Mouse (Mus musculus): ENCODE measurements at regions not wholly inside any gene's neighbourhood (a gene's known extent, or its start where the extent isn't known, plus 50 kb on each side); places are given as distances from the start of the nearest gene placed in this dataset.
A peak's percentile ranks its signal among the peaks of the same experiment; 100 is the strongest.
"Not testable (repeated sequence)": the region's sequence is repeated elsewhere in the genome, so short reads cannot be mapped to it uniquely, and the experiment has no call there.

DNA sequence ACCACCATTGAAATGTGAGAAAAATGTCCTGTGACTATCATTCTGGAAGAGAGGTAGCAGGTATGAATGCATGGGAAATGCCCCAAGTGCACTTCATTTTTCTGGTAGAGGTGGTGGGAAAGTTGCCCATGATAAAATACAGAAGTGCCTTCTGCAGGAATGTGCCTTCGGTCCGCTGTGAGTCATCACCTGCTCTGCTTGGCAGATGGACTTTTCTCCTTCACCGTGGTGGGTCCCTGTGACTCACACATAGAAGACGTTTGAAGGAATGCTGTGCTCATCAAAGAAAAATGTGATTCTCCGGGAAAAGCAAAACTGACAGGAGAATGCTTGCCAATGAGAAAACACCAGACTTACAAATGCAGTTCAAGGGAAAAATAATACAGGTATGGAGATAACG is 126.8 kb downstream of the Tnfsf18 start:
- no peak for DNase-seq (ENCODE audit: low spot score in 2 of 2)

DNA sequence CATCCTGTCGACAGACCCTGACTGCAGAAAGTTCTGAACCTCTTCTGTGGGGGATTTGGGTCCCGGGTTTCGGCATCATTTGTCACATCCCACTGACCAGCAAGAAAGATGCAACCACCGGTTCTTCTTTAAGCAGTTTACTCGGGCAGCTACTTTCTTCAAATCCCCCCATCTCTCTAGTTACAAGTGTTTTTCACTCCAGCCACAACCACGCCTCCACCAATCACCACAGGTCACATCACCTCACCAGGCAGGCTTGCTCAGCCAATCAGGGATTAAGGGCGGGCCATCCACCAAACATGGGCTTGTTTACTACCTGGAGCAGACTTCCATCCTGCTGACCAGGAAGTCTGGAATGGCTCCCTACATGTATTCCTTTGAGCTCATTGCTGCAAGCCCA is 119.6 kb downstream of the Tnfsf18 start:
- DNase-seq (ENCODE audit: low spot score in 2 of 2), result not testable (repeated sequence)

DNA sequence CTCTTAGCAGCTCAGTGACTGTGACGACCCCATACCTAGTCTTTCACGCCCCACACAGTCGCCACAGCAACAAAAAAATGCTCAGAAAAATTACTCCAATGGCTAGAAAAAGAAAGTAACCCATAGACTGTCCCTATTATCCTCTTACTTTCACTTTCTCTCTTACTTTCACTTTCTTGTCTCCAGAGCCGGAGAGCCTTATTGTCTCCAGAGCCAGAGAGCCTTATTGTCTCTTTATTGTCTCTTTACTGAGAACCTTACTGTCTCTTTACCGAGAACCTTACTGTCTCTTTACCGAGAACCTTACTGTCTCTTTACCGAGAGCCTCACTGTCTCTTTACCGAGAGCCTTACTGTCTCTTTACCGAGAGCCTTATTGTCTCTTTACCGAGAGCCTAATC is 119.2 kb downstream of the Tnfsf18 start:
- DNase-seq (ENCODE audit: low spot score in 2 of 2), result not testable (repeated sequence)

DNA sequence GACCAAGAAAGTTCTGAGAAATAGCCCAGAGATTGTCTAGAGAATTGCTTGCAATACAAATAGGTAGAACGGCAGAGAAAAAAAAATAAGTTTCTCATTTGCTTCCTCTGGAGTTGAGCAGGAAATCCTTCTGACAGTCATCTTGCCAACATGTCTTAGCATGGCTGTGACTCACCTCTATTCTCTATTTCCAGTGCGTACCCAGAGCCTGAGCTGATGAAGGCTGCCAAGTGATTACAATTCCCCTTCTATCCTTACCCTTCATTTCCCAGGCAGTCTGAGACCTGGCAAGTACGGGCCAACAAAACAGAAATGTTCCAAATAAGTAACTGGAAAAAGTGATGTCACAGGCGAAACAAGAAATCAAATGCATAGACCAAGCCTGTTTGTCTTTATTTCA is 113.0 kb downstream of the Tnfsf18 start:
- DNase-seq (ENCODE audit: low spot score in 2 of 2), result no peak

DNA sequence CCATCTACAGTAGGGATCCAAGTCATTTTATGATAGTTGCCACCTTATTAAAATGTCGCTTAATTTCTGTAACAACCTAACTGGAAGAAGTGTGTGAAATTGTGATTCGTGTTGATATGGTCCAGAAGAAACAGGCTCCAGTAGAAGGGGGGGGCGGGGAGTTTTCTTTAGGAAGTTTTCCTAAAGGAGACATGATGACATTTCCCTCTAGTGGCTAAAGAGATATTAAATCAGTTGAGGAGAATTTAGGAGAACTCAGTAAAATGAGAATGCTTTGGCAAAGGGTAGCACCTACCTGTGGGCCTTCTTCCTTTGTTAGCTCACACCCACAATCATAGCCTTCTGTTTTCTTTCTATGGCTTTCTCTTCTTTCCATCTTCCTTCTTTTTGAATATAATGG is 107.7 kb downstream of the Tnfsf18 start:
- DNase-seq (ENCODE audit: low spot score in 2 of 2), result no peak

DNA sequence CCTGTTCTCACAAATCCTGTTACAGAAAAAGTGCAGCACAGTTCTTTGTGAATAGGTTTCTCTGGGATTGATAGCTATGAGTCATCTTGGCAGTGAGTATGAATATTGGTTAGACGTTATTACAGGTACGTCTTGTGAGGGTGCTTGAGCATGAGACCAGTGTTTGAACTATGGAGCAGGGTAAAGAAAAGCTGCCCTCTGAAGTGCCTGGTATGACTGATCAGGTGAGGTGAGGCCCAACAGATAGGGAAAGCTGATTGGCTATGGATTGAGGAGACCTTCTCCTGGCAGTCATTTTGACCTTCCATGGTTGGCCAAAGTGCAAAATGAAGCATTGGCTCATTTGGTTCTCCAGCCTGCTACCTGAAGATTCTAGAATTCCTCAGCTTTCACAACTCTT is 106.7 kb downstream of the Tnfsf18 start:
- DNase-seq (ENCODE audit: low spot score in 2 of 2), result no peak

DNA sequence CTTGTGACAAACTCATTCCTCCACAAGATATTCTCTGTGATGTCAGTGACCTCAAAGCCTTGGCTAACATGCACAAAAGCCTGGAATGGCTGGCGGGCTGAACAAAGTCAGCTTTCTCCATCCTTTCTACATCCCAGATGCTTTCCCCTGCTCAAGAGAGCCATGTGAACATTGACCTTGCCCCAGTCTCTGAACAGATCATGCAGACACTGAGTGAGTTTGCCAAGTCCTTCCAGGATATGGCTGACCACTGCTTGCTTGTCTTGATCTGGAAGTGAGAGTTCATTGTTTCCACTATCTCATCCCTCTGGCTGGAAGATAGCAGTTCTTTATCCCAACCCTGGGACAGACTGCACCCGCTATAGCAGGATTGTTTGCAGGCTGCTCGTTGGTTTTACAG is 103.7 kb downstream of the Tnfsf18 start:
- DNase-seq (ENCODE audit: low spot score in 2 of 2), result no peak

DNA sequence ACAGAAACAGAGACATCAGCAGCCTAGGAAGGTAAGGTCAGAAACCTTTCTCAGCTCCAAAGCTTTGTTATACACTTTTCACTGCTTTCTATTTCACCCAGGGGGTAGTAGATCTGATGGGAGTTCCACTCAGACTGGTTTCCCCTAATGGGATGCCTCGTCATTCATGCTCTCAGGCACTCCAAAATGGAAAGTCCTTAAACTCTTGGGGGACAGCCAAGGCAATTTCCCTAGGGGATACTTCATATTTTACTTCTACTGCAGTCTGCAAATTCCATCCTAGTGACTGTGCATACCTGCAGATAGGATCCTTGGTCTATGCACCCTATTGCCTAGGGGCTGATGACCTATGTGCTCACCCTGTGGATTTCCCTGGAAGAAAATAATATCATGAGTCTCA is 82.1 kb downstream of the Tnfsf18 start:
- DNase-seq (ENCODE audit: low spot score in 2 of 2), result no peak

DNA sequence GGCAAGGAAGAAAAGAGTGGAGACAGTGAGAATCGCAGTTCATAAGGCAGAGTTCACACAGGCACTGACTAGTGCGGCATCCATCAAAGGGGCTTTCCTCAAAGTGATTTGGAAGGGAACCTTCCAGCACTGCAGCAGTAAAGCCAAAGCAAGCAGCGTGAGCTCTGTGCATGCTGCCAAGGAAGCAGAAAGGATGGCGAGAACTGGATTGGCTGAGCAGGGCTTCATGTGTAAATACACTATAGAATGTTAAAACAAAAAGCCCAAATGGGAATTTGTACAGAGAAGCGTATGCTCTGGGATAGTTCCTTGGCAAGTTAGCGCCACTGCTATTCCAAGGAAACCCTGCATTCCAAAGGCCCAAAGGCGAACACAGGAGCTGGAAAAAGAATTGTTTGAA is 81.5 kb downstream of the Tnfsf18 start:
- no peak for DNase-seq (ENCODE audit: low spot score in 2 of 2)

DNA sequence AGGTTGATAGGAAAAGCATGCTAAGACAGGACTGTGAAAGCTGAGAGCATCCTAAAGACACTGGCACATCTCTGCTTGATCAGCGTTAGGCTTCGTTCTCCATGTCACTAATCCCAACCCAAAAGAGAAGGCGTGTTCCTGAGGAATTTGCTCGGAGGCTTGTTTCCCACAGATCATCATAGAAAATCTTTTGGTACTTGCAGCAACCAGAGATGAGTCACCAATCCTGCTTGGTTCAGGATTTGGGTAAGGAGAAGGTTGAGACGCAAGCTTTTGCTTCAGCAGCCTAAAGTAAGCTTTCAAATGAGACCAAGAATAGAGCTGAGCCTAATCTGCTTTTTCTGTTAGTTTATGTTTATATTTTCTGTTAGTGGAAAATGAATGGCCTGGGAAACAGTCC is 80.7 kb downstream of the Tnfsf18 start:
- DNase-seq (ENCODE audit: low spot score in 2 of 2), result no peak

DNA sequence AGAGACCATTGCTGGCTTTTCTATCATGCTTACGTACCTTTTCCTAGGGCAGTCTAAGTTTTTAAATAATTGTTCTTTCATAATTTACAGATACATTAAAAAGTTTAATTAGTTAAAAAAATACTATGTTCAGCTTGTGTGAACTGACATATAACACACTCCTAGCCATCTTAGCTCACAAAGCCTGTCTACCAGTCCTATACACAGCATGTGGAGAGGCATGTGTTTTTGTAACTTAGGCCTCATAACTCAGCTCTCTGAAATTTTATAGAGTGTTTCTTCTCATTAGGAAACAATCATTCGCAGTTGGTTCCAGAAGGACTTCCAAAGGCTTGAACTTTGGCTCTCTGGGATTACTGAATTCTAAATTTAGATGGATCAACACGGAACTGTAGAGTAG is 76.3 kb downstream of the Tnfsf18 start:
- DNase-seq (ENCODE audit: low spot score in 2 of 2), result no peak

DNA sequence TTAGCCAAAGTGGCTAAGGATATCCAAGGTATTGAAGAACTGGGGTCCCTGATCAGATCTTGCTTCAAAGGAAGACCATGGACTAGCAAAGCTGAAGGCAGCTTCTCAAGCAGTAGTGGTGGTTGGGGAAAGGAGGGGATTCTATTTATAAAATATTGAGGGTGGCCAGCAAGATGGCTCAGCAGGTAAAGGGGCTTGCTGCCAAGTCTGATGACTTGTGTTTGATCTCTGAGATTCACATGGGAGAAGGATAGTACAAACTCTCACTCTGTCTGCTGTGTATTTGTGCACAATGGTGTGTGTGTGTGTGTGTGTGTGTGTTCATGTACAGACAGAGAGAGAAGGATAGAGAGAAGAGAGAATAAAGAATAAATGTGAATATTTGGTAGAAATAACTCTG is 73.4 kb downstream of the Tnfsf18 start:
- DNase-seq (ENCODE audit: low spot score in 2 of 2), result no peak

DNA sequence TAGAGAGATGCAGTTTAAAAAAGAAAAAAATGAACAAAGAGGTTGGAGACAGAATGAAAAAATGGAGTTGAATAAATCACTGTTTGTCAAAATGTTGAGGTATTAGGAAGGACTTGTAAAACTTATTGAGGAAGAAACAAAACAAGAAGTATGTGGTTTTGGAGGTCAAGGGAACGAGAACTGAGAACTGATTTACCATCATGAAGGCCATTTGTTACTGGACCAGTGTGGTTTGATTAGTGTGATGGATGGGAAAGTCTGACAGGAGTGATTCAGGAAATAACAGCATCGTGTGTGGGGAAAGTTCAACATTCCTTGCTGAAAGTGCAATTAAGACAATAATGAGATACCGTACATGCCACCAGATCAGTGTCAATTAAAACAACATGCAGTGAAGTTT is 65.9 kb downstream of the Tnfsf18 start:
- DNase-seq (ENCODE audit: low spot score in 2 of 2), result peak in 1 of 2 experiments; percentile 6
